Mouse (Mus musculus) MEL-GATA-1-ER (cell line): ENCODE results near the gene Prickle2.

ENCODE experiments used
- DNase-seq: peaks from one replicate; pipeline ENCODE4 v3.0.0-alpha.2; 2012; ENCODE audit warnings: low read depth; ENCODE audit errors: extremely low read depth

Prickle2 gene

GRCm38 (mm10) chr6:92520088-92520875, 185.7 kb downstream of the Prickle2 start:
- DNase-seq: no peak

- DNase-seq: no peak
Measured at GRCm38 (mm10) chr6:92518438-92518968, 187.5 kb downstream of the Prickle2 start.

- no peak for DNase-seq
Measured at GRCm38 (mm10) chr6:92517002-92517401, 189.0 kb downstream of the Prickle2 start.

- no peak for DNase-seq
Measured at GRCm38 (mm10) chr6:92512001-92512400, 194.0 kb downstream of the Prickle2 start.

- no peak for DNase-seq
Measured at GRCm38 (mm10) chr6:92509712-92510111, 196.2 kb downstream of the Prickle2 start.

GRCm38 (mm10) chr6:92506276-92506675, 199.7 kb downstream of the Prickle2 start:
- no peak for DNase-seq

GRCm38 (mm10) chr6:92499449-92499848, 206.5 kb downstream of the Prickle2 start:
- DNase-seq: no peak

- no peak for DNase-seq
Measured at GRCm38 (mm10) chr6:92498574-92498973, 207.4 kb downstream of the Prickle2 start.

- DNase-seq: no peak
Measured at GRCm38 (mm10) chr6:92497279-92497678, 208.7 kb downstream of the Prickle2 start.

- DNase-seq: no peak
Measured at GRCm38 (mm10) chr6:92495500-92495899, 210.5 kb downstream of the Prickle2 start.

- no peak for DNase-seq
Measured at GRCm38 (mm10) chr6:92481690-92481956, 224.3 kb downstream of the Prickle2 start.

GRCm38 (mm10) chr6:92480941-92481689, 224.8 kb downstream of the Prickle2 start:
- DNase-seq: no peak

GRCm38 (mm10) chr6:92478612-92479011, 227.3 kb downstream of the Prickle2 start:
- no peak for DNase-seq

- DNase-seq: no peak
Measured at GRCm38 (mm10) chr6:92477621-92478020, 228.3 kb downstream of the Prickle2 start.

GRCm38 (mm10) chr6:92469456-92469855, 236.5 kb downstream of the Prickle2 start:
- DNase-seq: no peak

- DNase-seq: no peak
Measured at GRCm38 (mm10) chr6:92468892-92469291, 237.1 kb downstream of the Prickle2 start.

- DNase-seq: no peak
Measured at GRCm38 (mm10) chr6:92468383-92468791, 237.6 kb downstream of the Prickle2 start.

- DNase-seq: no peak
Measured at GRCm38 (mm10) chr6:92467343-92467742, 238.6 kb downstream of the Prickle2 start.

GRCm38 (mm10) chr6:92465666-92466065, 240.3 kb downstream of the Prickle2 start:
- DNase-seq: no peak

GRCm38 (mm10) chr6:92464781-92465337, 241.1 kb downstream of the Prickle2 start:
- no peak for DNase-seq

- no peak for DNase-seq
Measured at GRCm38 (mm10) chr6:92463768-92464167, 242.2 kb downstream of the Prickle2 start.

GRCm38 (mm10) chr6:92460750-92461149, 245.2 kb downstream of the Prickle2 start:
- DNase-seq: no peak
